Comparison of ENCODE assay signal across 8 mouse cellular contexts in the genomic region with DNA sequence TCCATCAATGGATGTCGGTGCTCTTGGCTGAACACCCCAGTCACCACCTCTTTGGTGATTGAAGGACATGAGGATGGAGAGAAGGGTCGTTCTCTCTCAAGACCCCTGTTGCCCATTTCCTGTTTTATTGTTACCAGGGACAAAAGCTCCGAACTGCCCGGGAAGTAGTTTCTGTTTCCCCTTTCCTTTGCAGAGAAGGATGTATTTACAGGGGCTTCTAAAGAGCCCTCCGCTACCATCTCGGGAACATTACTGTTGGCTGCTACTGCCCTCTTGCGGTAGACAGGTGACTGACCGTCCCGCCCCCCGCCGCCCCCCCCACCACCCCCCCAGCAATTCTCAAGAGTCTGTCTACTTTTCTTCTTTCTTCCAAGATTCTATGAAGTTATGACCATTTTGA. TPM values are rescaled to one million over a fixed set of nuclear protein-coding genes. Genes with fewer than 3 reads are reported as not detected.
DNase-seq lines count a peak whose midpoint lies in the region; ATAC-seq and TF ChIP-seq lines count a peak whose summit lies in the region.

No protein-coding gene starts in this region.

- no peaks in the 10 kb centered on the region for H3K36me3 ChIP-seq in embryonic facial prominence, embryonic 15.5 days
- H3K36me3 ChIP-seq in hindbrain, embryonic 11.5 days (ENCODE audit: control insufficient read depth, insufficient read depth, low read length) = no peaks in the 10 kb centered on the region
- no peaks in the 10 kb centered on the region for H3K36me3 ChIP-seq in myocyte (ENCODE audit: control insufficient read depth, insufficient read depth)

- DNase-seq in layer of hippocampus, adult 2 months (ENCODE audit: low spot score in 2 of 2) = peak in 1 of 2 experiments; percentile 36
- no peak for DNase-seq in layer of hippocampus, adult 9-11 months
- DNase-seq in T-cell, adult 2 months (ENCODE audit: low spot score) = peak; percentile 35
- DNase-seq in hindbrain, embryonic 11.5 days (ENCODE audit: low spot score) = peak; percentile 66
- peak; percentile 36 for DNase-seq in liver

- no peaks in the 10 kb centered on the region for H3K79me2 ChIP-seq in myocyte (ENCODE audit: control insufficient read depth, insufficient read depth)

- peaks cover 4% of the 10 kb centered on the region; the same call in 1 of the 2 replicates for H3K4me1 ChIP-seq in embryonic facial prominence, embryonic 15.5 days
- no peaks in the 10 kb centered on the region for H3K4me1 ChIP-seq in hindbrain, embryonic 11.5 days (replicated peaks; ENCODE audit: control insufficient read depth, insufficient read depth, low read length)

- TF ChIP-seq POLR2A in myocyte (IDR thresholded peaks at IDR 0.05; ENCODE audit: insufficient read length, low read depth) = no peak

- peak; percentile 75 for TF ChIP-seq CTCF in layer of hippocampus, adult 2 months (conservative IDR thresholded peaks at IDR 0.05)

- H3K27me3 ChIP-seq in embryonic facial prominence, embryonic 15.5 days = no peaks in the 10 kb centered on the region
- H3K27me3 ChIP-seq in hindbrain, embryonic 11.5 days (ENCODE audit: control insufficient read depth, insufficient read depth, low read length) = no peaks in the 10 kb centered on the region
- H3K27me3 ChIP-seq in myocyte (ENCODE audit: control insufficient read depth, insufficient read depth, insufficient read length) = peaks cover 6% of the 10 kb centered on the region

- H3K4me3 ChIP-seq in layer of hippocampus, adult 2 months = peak overlapping the region; percentile 45
- peak overlapping the region; percentile 39 for H3K4me3 ChIP-seq in embryonic facial prominence, embryonic 15.5 days (replicated peaks)
- H3K4me3 ChIP-seq in hindbrain, embryonic 11.5 days (ENCODE audit: low read depth, low read length) = no peak overlapping the region
- no peak overlapping the region for H3K4me3 ChIP-seq in myocyte

- H3K27ac ChIP-seq in layer of hippocampus, adult 2 months = no peak overlapping the region
- H3K27ac ChIP-seq in embryonic facial prominence, embryonic 15.5 days (replicated peaks) = no peak overlapping the region
- H3K27ac ChIP-seq in hindbrain, embryonic 11.5 days (ENCODE audit: low read depth, low read length) = no peak overlapping the region

- no peak for ATAC-seq in embryonic facial prominence, embryonic 15.5 days (ENCODE audit: insufficient number of reproducible peaks, low FRiP score, low TSS enrichment, low read depth)
- ATAC-seq in hindbrain, embryonic 11.5 days (ENCODE audit: low FRiP score) = no peak
- no peak for ATAC-seq in inflammation-experienced regulatory T-cells, adult 6 months

- H3K4me2 ChIP-seq in embryonic facial prominence, embryonic 15.5 days (replicated peaks) = peak overlapping the region; percentile 53
- H3K4me2 ChIP-seq in hindbrain, embryonic 11.5 days (replicated peaks; ENCODE audit: low read depth, low read length) = 0 out of 2 replicates have a peak overlapping the region, but pooled peaks have one; percentile 1
- peak overlapping the region; percentile 48 for H3K4me2 ChIP-seq in myocyte (ENCODE audit: low read depth)

- 1% methylated on average over 11 of the region's 11 CpGs for WGBS in embryonic facial prominence, embryonic 15.5 days
- 2% methylated on average over 11 of the region's 11 CpGs for WGBS in hindbrain, embryonic 11.5 days

- H3K9ac ChIP-seq in embryonic facial prominence, embryonic 15.5 days = no peak overlapping the region
- no peak overlapping the region for H3K9ac ChIP-seq in hindbrain, embryonic 11.5 days (ENCODE audit: low read depth, low read length)

- no peak overlapping the region for H3ac ChIP-seq in myocyte (ENCODE audit: control insufficient read depth, insufficient read length)

- no peaks in the 10 kb centered on the region for H3K9me3 ChIP-seq in embryonic facial prominence, embryonic 15.5 days (replicated peaks)
- no peaks in the 10 kb centered on the region for H3K9me3 ChIP-seq in hindbrain, embryonic 11.5 days (ENCODE audit: control insufficient read depth, low read length)

TF ChIP-seq in myocyte, 11 proteins besides CTCF, POLR2A, EP300 and RAD21:
- TF ChIP-seq TCF12 (IDR thresholded peaks at IDR 0.05; ENCODE audit: insufficient read depth, poor library complexity, severe bottlenecking) = no peak
TF ChIP-seq in myocyte: peak in this region for 0.

RNA-seq across cellular contexts. Expression of a gene that starts 15.0 kb away (rescaled TPM):
- total RNA-seq in layer of hippocampus, adult 2 months (2021) = 10 to 100 TPM; 18.1 to 20.1 TPM
- 78.2 and 81.2 TPM in 2 replicates for polyA plus RNA-seq in embryonic facial prominence, embryonic 15.5 days (2015; fragmentation: Nextera tagmentation; extraction: Ambion mirVana)
- polyA plus RNA-seq in hindbrain, embryonic 11.5 days (2014; fragmentation: Nextera tagmentation; extraction: Ambion mirVana) = 57.0 and 67.4 TPM in 2 replicates
- 2.9 TPM for polyA plus RNA-seq in myocyte (2012; fragmentation: generic; extraction: Trizol)
- 10 to 100 TPM; 59.6 to 90.3 (median 71.1) TPM for polyA plus RNA-seq in inflammation-experienced regulatory T-cells, adult 6 months (2017; shearing (Covaris generic))

Comparison
In these comparisons a context has a peak if more than half of its experiments do, and no peak if none do; other contexts are left out.
1. H3K4me3 ChIP-seq: peak in layer of hippocampus, adult 2 months (single experiment) and embryonic facial prominence, embryonic 15.5 days (single experiment); none in hindbrain, embryonic 11.5 days (single experiment) and myocyte (single experiment).
2. H3K4me2 ChIP-seq: peak in every context shown above with its lines; median percentile 53 in embryonic facial prominence, embryonic 15.5 days; 48 in myocyte; 1 in hindbrain, embryonic 11.5 days.
3. RNA of a gene that starts 15.0 kb away (polyA plus RNA-seq): 78.2 to 81.2 TPM in embryonic facial prominence, embryonic 15.5 days, 59.6 to 90.3 TPM in inflammation-experienced regulatory T-cells, adult 6 months and 57.0 to 67.4 TPM in hindbrain, embryonic 11.5 days; 2.9 TPM in myocyte (single experiment); every median in the first group is over 10 times any median in the second.